Mouse (Mus musculus): ENCODE measurements at regions not wholly inside any gene's neighbourhood (a gene's known extent, or its start where the extent isn't known, plus 50 kb on each side); places are given as distances from the start of the nearest gene placed in this dataset.

- Histone ChIP-seq H3K9me3 (no peaks in the 10 kb centered on the region), H3K27me3 (replicated peaks) (no peaks in the 10 kb centered on the region), H3K9ac (no peak overlapping the region), H3K4me3 (replicated peaks) (peak overlapping the region; percentile 36), H3K4me2 (peak overlapping the region; percentile 64), H3K27ac (peak overlapping the region; percentile 46; the same call in 1 of the 2 replicates), H3K36me3 (no peaks in the 10 kb centered on the region), H3K4me1 (peaks cover 8% of the 10 kb centered on the region)
- WGBS: under 1% methylated on average over 18 of the region's 18 CpGs
- peak; percentile 77; the same call in 1 of the 2 replicates for ATAC-seq (ENCODE audit: insufficient read depth, low FRiP score, low read depth)
These were observed 111.8 kb upstream of the Ubash3b start for GRCm38 (mm10) chr9:41273171-41273781.

- H3K4me3 ChIP-seq (replicated peaks): no peak overlapping the region
- H3K9ac ChIP-seq: no peak overlapping the region
These were observed 111.1 kb upstream of the Ubash3b start for GRCm38 (mm10) chr9:41272596-41272995.

DNA sequence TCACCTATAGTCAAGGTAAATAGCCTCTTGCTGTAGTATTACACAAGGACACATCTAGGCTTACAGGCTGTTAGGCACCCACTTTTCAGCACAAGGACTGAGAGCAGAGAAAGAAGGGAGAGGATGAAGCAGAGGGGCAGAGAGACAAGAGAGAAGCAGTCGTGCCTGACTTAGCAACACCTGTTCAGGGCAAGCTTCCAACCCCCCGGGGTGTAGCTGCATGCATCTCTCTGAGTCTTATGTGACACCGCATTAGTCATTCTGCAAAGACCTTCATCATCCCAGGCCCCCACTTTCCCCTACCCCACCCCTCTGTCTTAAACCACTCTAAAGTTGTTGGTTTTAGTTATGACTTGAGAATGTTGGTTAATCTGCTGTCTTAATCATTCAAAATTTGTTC lies 106.6 kb upstream of the Ubash3b start:
- Histone ChIP-seq H3K4me1 (peaks cover 4% of the 10 kb centered on the region), H3K4me2 (no peak overlapping the region), H3K27me3 (replicated peaks) (no peaks in the 10 kb centered on the region), H3K9ac (no peak overlapping the region), H3K27ac (no peak overlapping the region), H3K4me3 (replicated peaks) (no peak overlapping the region), H3K9me3 (no peaks in the 10 kb centered on the region), H3K36me3 (no peaks in the 10 kb centered on the region)
- 27% methylated on average over 3 of the region's 3 CpGs for WGBS
- ATAC-seq (ENCODE audit: insufficient read depth, low FRiP score, low read depth): no peak

More at GRCm38 (mm10) chr9:41272596-41272995, 111.1 kb upstream of the Ubash3b start:
- peak overlapping the region; percentile 34 for H3K4me2 ChIP-seq
- H3K36me3 ChIP-seq: no peaks in the 10 kb centered on the region
- WGBS: 20% methylated on average over 6 of the region's 6 CpGs
- no peak for ATAC-seq (ENCODE audit: insufficient read depth, low FRiP score, low read depth)
- 0 out of 2 replicates have a peak overlapping the region, but pooled peaks have one; percentile 23 for H3K27ac ChIP-seq
- H3K4me1 ChIP-seq: peaks cover 8% of the 10 kb centered on the region
- H3K27me3 ChIP-seq (replicated peaks): no peaks in the 10 kb centered on the region
- no peaks in the 10 kb centered on the region for H3K9me3 ChIP-seq

- 61% methylated on average over 6 of the region's 6 CpGs for WGBS
- Histone ChIP-seq H3K36me3 (no peaks in the 10 kb centered on the region), H3K4me2 (no peak overlapping the region), H3K4me3 (replicated peaks) (no peak overlapping the region), H3K27ac (no peak overlapping the region), H3K9me3 (no peaks in the 10 kb centered on the region), H3K9ac (no peak overlapping the region), H3K4me1 (no peaks in the 10 kb centered on the region), H3K27me3 (replicated peaks) (no peaks in the 10 kb centered on the region)
- no peak for ATAC-seq (ENCODE audit: insufficient read depth, low FRiP score, low read depth)
These were observed 103.0 kb upstream of the Ubash3b start for GRCm38 (mm10) chr9:41264485-41264884.

DNA sequence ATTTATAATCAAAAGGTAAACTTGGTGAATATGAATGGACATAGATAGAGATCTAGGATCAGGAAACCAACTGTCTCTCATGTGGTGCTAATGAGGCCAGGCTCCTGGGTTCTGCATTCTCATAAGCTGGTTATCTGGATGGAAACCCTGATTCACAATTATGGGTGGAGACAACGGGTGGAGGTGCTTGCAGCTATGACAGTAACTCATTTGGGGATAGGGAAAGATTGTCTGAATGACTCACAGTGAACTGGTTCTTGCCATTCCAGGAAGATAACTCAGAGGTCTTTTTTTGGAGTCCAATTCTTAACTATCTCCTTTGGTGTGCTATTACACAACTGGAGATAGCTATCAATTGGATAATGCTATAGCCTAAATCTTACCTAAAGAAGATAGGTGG lies 95.7 kb upstream of the Ubash3b start:
- Histone ChIP-seq H3K27ac (no peak overlapping the region), H3K36me3 (no peaks in the 10 kb centered on the region), H3K4me3 (replicated peaks) (no peak overlapping the region), H3K4me2 (no peak overlapping the region), H3K9me3 (no peaks in the 10 kb centered on the region), H3K4me1 (no peaks in the 10 kb centered on the region), H3K27me3 (replicated peaks) (no peaks in the 10 kb centered on the region), H3K9ac (no peak overlapping the region)
- ATAC-seq (ENCODE audit: insufficient read depth, low FRiP score, low read depth): no peak
- WGBS: 73% methylated on average over 1 of the region's 1 CpGs

DNA sequence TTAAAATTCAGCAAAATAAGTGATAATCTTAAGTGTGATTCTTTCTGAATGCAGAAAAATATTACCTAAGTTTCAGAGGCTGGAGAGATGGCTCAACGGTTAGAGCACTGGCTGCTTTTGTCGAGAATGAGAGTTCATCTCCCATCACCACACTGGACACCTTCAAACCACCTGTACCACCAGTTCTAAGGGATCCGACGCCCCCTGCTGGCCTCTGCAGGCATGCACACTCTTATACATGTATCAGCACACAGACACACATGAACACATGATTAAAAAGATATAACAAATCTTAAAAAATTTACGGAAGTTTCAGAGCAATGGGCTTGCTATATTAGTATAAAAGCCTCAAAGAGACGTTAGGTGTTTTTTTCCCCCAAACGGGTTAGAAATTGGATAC lies 80.9 kb upstream of the Ubash3b start:
- 86% methylated on average over 7 of the region's 7 CpGs for WGBS
- Histone ChIP-seq H3K9me3 (no peaks in the 10 kb centered on the region), H3K4me3 (replicated peaks) (no peak overlapping the region), H3K27ac (no peak overlapping the region), H3K36me3 (no peaks in the 10 kb centered on the region), H3K27me3 (replicated peaks) (no peaks in the 10 kb centered on the region), H3K9ac (no peak overlapping the region), H3K4me2 (no peak overlapping the region), H3K4me1 (no peaks in the 10 kb centered on the region)
- no peak for ATAC-seq (ENCODE audit: insufficient read depth, low FRiP score, low read depth)

DNA sequence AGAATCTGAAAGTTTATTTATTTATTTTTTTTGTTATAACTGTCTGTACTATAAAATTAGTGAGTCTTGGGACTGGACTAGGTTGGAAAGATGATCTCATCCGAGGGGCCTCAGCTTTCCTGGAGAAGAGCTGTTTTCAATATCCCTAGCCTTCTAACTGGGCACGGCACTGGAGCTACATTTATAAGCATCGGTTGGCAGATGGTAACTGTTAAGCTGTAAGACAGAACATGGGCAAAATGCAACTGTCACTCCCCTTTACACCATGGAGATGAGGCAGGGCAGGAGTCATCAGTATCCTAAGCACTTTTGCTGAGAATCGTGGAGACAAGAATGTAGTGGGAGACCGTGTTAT lies 77.6 kb upstream of the Ubash3b start:
- no peak for ATAC-seq (ENCODE audit: insufficient read depth, low FRiP score, low read depth)
- Histone ChIP-seq H3K4me3 (replicated peaks) (no peak overlapping the region), H3K4me2 (no peak overlapping the region), H3K27ac (no peak overlapping the region), H3K27me3 (replicated peaks) (no peaks in the 10 kb centered on the region), H3K9ac (no peak overlapping the region), H3K36me3 (no peaks in the 10 kb centered on the region), H3K9me3 (no peaks in the 10 kb centered on the region), H3K4me1 (no peaks in the 10 kb centered on the region)
- WGBS: 76% methylated on average over 5 of the region's 5 CpGs

DNA sequence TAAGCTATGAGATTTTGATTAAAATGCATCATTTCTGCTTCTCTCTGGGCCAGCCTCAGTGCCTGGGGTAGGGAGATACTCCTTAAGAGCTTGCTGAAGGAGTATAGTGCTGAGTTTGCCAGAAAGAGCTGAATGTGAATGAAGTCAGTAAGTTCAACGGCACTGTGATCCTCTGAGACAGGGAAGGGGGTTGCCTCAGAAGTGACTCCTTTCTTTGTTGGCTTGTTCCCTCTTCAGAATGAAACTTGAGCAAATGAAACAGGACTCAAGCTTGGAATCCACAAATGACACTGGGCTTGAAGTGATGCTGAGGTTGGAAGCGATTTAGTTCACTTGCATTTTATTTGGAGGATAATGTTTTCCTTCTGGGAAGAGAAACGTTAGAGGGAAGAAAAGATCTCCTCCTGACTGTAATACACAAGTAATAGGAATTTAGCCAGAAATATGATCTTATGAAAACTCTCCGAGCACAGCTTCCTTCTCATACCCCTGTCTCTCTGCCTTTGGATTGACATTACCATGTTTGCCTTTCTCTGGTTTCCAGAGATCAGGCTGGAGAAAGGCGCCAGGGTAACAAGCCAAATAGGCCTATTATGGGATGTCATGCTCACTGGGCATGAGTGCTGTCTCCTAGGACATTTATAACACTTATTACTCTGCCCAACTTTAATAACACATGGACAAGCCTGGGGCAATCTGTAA lies 77.0 kb upstream of the Ubash3b start:
- Histone ChIP-seq H3K9me3 (no peaks in the 10 kb centered on the region), H3K9ac (no peak overlapping the region), H3K27me3 (replicated peaks) (no peaks in the 10 kb centered on the region), H3K36me3 (no peaks in the 10 kb centered on the region), H3K4me2 (no peak overlapping the region), H3K4me1 (no peaks in the 10 kb centered on the region), H3K27ac (no peak overlapping the region), H3K4me3 (replicated peaks) (no peak overlapping the region)
- ATAC-seq (ENCODE audit: insufficient read depth, low FRiP score, low read depth): no peak
- 56% methylated on average over 5 of the region's 5 CpGs for WGBS

GRCm38 (mm10) chr9:41237265-41237664 lies 75.8 kb upstream of the Ubash3b start:
- no peak overlapping the region for H3K4me3 ChIP-seq (replicated peaks)
- 90% methylated on average over 5 of the region's 5 CpGs for WGBS
- ATAC-seq (ENCODE audit: insufficient read depth, low FRiP score, low read depth): no peak
- H3K9ac ChIP-seq: no peak overlapping the region
- no peaks in the 10 kb centered on the region for H3K9me3 ChIP-seq
- H3K27me3 ChIP-seq (replicated peaks): no peaks in the 10 kb centered on the region
- no peak overlapping the region for H3K4me2 ChIP-seq
- no peak overlapping the region for H3K27ac ChIP-seq
- no peaks in the 10 kb centered on the region for H3K4me1 ChIP-seq
- no peaks in the 10 kb centered on the region for H3K36me3 ChIP-seq

DNA sequence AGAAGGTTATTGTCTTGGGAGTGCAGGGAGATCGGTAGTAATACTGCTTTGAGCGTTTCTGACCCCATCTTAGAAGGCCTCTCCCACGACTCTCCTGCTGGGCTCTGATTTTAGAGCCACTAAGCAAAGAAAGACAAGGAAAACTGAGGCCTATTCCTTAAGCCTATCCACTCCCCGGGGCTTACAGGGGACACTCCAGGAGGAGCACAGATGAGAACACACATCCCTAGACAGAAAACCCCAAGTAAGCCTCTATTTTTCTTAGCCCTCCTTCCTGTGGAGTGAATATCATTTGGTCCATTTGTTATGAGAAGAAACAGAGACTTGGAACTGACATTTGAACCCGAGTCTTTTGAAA lies 67.7 kb upstream of the Ubash3b start:
- Histone ChIP-seq H3K4me2 (peak overlapping the region; percentile 63), H3K9me3 (no peaks in the 10 kb centered on the region), H3K9ac (peak overlapping the region; percentile 53; the same call in 1 of the 2 replicates), H3K4me3 (replicated peaks) (peak overlapping the region; percentile 42), H3K27me3 (replicated peaks) (no peaks in the 10 kb centered on the region), H3K27ac (peak overlapping the region; percentile 46), H3K4me1 (peaks cover 9% of the 10 kb centered on the region; the same call in 1 of the 2 replicates), H3K36me3 (no peaks in the 10 kb centered on the region)
- 11% methylated on average over 5 of the region's 5 CpGs for WGBS
- no peak; the same call in 1 of the 2 replicates for ATAC-seq (ENCODE audit: insufficient read depth, low FRiP score, low read depth)

- Histone ChIP-seq H3K36me3 (no peaks in the 10 kb centered on the region), H3K4me2 (peak overlapping the region; percentile 63), H3K27me3 (replicated peaks) (no peaks in the 10 kb centered on the region), H3K27ac (peak overlapping the region; percentile 46), H3K9ac (peak overlapping the region; percentile 53; the same call in 1 of the 2 replicates), H3K9me3 (no peaks in the 10 kb centered on the region), H3K4me3 (replicated peaks) (peak overlapping the region; percentile 42), H3K4me1 (peaks cover 9% of the 10 kb centered on the region; the same call in 1 of the 2 replicates)
- ATAC-seq (ENCODE audit: insufficient read depth, low FRiP score, low read depth): peak; percentile 81
- WGBS: 4% methylated on average over 29 of the region's 29 CpGs
These were observed 67.1 kb upstream of the Ubash3b start for GRCm38 (mm10) chr9:41228425-41229224.

- H3K27me3 ChIP-seq (replicated peaks): no peaks in the 10 kb centered on the region
- H3K27ac ChIP-seq: no peak overlapping the region
- no peak overlapping the region for H3K4me3 ChIP-seq (replicated peaks)
- peaks cover under 1% of the 10 kb centered on the region; the same call in 1 of the 2 replicates for H3K4me1 ChIP-seq
- ATAC-seq (ENCODE audit: insufficient read depth, low FRiP score, low read depth): no peak
- H3K36me3 ChIP-seq: no peaks in the 10 kb centered on the region
- no peaks in the 10 kb centered on the region for H3K9me3 ChIP-seq
- H3K9ac ChIP-seq: no peak overlapping the region
- H3K4me2 ChIP-seq: 0 out of 2 replicates have a peak overlapping the region, but pooled peaks have one; percentile 6
- 29% methylated on average over 11 of the region's 11 CpGs for WGBS
These were observed 61.9 kb upstream of the Ubash3b start for GRCm38 (mm10) chr9:41223406-41223805.

Measured in stomach, embryonic 15.5 days (tissue).